Mouse (Mus musculus): ENCODE measurements at regions not wholly inside any gene's neighbourhood (a gene's known extent, or its start where the extent isn't known, plus 50 kb on each side); places are given as distances from the start of the nearest gene placed in this dataset.
"Not testable (repeated sequence)": the region's sequence is repeated elsewhere in the genome, so short reads cannot be mapped to it uniquely, and the experiment has no call there.

DNA sequence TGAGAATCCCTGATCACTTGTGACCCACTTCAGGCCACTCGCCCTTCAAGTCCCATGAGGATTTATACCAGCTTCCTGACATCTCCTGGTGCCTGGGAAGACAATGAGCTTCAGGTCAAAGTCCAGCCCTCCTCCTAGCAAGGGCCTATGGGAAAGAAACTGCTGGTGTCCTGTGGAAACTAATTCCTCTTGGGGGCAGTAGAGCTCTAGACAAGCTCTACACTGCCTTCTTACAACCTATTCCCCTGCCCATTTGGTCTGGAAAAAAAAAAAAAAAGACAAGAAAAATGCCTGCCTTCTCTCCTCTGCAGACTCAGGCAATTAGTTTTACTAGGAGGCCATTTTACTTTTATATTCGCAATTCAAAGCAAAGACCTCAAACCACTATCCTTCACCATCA lies 132.6 kb upstream of the Olfr1324 start:
- ATAC-seq (replicated peaks; ENCODE audit: insufficient number of reproducible peaks, low FRiP score, low TSS enrichment, poor library complexity, severe bottlenecking): no peak

DNA sequence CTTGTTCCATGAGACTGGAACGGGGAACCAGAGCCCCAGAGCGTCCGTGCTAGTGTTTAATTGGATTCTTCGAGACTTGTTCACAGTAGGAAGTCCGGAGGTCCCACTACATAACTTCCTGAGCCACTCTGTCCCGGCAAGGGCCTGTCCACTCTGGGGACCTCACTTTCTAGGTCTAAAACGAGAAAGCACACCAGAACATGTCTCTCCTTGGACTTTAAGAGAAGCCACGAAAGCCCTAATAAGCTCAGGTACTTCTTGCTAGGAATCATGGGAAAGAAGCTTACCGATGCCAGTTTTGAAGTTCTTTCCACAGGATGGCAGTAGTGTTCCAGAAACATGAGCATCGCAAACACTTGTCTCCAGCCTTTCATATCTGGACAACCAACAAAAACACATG lies 122.0 kb upstream of the Olfr1324 start:
- no peak for ATAC-seq (replicated peaks; ENCODE audit: insufficient number of reproducible peaks, low FRiP score, low TSS enrichment, poor library complexity, severe bottlenecking)

DNA sequence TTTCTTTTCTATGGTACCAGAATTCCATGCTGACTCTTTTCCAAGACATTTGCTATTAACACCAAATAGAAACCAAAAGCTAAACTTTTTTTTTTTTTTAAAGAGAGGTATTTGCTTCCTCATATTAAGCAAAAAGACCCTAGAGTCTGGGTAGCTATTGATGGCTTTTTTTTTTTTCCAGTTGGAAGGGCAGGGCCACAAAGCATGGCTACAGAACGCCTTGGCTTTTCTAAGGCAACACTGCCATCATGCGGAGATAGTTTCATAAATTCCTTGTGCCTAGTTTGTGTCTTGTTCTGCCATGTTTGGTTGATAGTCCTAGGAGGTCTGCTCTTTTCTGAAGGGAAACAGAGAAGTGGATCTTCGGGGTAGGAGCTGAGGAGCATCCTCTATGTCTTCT lies 121.4 kb upstream of the Olfr1324 start:
- ATAC-seq (replicated peaks; ENCODE audit: insufficient number of reproducible peaks, low FRiP score, low TSS enrichment, poor library complexity, severe bottlenecking): no peak

DNA sequence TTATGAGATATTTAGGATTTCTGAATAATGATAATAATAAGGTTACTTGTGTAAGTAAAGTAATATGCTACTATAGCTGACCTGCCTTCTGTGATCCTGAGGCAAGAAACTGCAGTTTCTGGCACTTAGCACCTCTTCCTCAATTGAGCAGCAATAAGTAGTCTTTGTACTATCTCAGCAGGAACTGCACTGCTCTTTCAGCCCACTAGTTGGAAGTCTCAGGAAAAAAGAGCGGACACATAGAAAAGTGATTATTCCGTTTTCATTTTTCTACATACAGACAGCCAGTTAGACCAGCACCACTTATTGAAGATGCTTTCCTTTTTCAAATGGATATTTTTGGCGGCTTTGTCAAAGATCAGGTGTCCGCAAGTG lies 109.5 kb upstream of the Olfr1324 start:
- not testable (repeated sequence) for ATAC-seq (replicated peaks; ENCODE audit: insufficient number of reproducible peaks, low FRiP score, low TSS enrichment, poor library complexity, severe bottlenecking)

DNA sequence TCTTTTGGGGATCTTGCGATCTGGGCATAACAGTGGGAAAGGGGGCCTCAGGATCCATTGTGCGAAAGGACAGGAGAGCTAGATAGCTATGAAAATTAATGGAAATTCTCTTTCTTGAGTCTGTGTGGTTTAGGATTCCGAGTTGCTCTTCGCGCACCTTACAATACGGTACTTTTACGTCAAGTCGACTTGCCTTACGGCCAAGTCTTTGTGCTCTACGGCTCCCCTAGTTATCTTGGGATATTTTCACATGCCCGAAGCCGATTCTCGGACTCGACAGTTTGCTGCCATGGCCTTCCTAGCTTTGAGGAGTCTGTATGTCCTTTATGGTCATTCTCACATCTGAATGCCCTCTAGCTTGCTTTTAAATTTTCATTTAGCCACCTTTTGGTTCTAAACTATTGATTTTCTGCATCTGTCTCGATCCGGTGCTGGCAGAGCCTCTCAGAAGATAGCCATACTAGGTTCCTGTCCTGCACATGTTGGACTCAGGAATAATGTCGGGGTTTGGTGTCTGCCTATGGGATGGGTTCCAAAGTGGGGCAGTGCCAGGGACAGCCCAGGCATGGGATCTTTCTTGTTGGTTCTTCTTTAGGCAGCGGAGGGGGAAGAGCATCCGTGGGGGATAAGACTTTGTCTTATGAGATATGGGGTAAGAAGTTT lies 109.0 kb upstream of the Olfr1324 start:
- ATAC-seq (replicated peaks; ENCODE audit: insufficient number of reproducible peaks, low FRiP score, low TSS enrichment, poor library complexity, severe bottlenecking): peak; percentile 56; the same call in 1 of the 2 replicates

DNA sequence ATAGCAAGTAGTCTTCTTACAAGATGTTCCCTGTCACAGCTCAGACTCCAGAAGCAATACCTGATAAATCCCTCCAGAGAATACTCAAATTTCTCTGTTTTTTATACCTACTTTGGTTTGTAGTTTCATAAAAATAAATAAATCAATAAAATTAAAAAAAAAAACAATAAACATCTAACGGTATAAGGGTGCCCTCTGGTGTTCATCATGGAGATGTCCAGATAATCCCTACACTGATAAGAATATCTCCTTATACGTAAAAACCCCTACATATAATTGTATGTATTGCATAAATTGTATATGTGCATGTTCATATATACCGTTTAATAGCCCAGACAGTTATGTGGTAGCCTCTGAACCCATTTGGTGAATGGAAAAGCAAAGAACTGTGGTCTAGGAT lies 75.7 kb upstream of the Olfr1324 start:
- no peak for ATAC-seq (replicated peaks; ENCODE audit: insufficient number of reproducible peaks, low FRiP score, low TSS enrichment, poor library complexity, severe bottlenecking)

DNA sequence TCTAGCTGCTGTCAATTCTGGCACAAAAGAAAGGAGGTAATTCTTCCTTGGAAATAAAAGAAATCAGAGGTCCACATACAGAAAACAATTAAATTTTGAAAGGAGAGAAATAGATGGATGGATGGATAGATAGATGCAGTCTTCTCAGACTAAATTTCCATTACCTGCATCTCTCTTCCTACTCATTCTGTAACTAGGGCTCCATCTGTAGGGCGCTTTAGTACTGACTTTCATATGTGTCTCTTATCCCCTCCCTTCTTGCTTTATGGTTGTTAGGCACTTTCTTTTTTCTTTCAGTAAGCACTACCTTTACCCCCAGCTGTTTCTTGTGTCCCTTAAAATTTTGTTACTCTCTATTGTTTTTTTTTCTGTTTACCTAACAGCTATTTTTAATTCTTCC lies 72.9 kb upstream of the Olfr1324 start:
- ATAC-seq (replicated peaks; ENCODE audit: insufficient number of reproducible peaks, low FRiP score, low TSS enrichment, poor library complexity, severe bottlenecking): no peak

DNA sequence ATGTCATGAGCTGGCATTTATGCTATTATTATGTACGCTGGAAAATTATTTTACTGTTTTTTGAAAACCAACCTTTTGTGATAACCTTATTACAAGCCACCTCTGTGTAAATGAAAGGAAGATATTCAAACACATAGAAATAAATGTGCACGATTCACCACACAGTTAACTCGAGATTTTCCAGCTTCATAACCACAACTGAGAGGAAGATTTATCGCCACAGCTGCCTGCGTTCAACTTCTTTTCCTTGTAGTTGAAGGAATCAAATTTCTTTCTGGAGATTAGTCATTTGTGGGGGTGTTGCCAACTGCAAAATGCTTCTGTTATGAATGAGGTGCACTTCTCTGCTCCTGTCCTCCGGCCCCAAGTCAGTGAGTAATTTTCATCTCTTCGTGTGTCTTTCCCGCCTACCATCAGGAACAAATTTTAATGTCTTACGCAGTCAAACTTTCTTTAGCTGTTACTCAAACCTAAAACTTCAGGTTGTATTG lies 62.2 kb upstream of the Olfr1324 start:
- ATAC-seq (replicated peaks; ENCODE audit: insufficient number of reproducible peaks, low FRiP score, low TSS enrichment, poor library complexity, severe bottlenecking): not testable (repeated sequence)
